Comparison of ENCODE assay signal across 18 mouse cellular contexts in the genomic region with DNA sequence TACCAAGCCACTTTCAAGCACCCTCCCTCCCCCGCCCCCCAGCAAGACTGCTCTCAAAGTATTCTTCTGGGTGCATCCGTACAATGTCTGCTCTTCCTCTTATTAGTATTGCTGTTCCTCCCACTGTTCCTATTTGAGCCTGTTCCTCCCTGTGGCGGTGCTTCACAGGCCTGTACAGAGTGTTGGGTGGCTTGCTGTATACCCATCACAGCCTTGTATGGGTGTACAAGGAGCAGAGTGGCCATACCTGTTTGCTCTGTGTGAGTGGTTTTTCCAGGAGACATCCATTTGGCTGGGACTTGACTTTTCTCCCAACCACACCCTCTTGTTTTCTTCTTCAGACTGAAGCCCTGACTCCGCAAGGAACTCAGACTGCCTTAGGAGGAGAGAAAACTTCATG.
DNase-seq lines count a peak whose midpoint lies in the region; ATAC-seq and TF ChIP-seq lines count a peak whose summit lies in the region.
"Had no signal": no experiment of that assay in that cellular context is flagged by ENCODE, and none has a peak within 500 bp of the region (broad histone marks: within the 10 kb centered on the region; RNA-seq: fewer than 3 reads in every experiment).

No protein-coding gene starts in this region.

- H3K27ac ChIP-seq in heart, embryonic 12.5 days (ENCODE audit: poor library complexity, severe bottlenecking) = no peak overlapping the region
- H3K27ac ChIP-seq in liver, embryonic 14.5 days = no peak overlapping the region
- no peak overlapping the region for H3K27ac ChIP-seq in stomach, embryonic 16.5 days (ENCODE audit: low read length)
- H3K27ac ChIP-seq: embryonic facial prominence, embryonic 12.5 days; heart, adult 2 months; intestine, embryonic 15.5 days; neural tube, embryonic 12.5 days had no signal

- TF ChIP-seq CTCF in liver, embryonic 14.5 days (IDR thresholded peaks at IDR 0.05; ENCODE audit: low read depth) = no peak

- TF ChIP-seq EP300 in liver, embryonic 14.5 days (IDR thresholded peaks at IDR 0.05; ENCODE audit: low read depth) = no peak

- H3K4me2 ChIP-seq in heart, embryonic 12.5 days = no peak overlapping the region
- peak overlapping the region; percentile 29; the same call in 1 of the 2 replicates for H3K4me2 ChIP-seq in liver, embryonic 14.5 days (ENCODE audit: low read depth)
- no peak overlapping the region for H3K4me2 ChIP-seq in stomach, embryonic 16.5 days (ENCODE audit: low read depth, low read length)
- H3K4me2 ChIP-seq: embryonic facial prominence, embryonic 12.5 days; intestine, embryonic 15.5 days; neural tube, embryonic 12.5 days had no signal

- DNase-seq in heart, postnatal 4 days = no peak
- no peak for DNase-seq in liver, embryonic 14.5 days (ENCODE audit: low read depth in 3 of 3, low spot score in 3 of 3)
- DNase-seq in Muller cell, postnatal 12 days (ENCODE audit: inconsistent ontology term) = no peak
- no peak for DNase-seq in retina, embryonic 14.5 days (ENCODE audit: low spot score)
- DNase-seq: adrenal gland, postnatal 10 days; cerebellum, adult 11-12 months; gastrocnemius, postnatal 10 days; heart, adult 2 months; heart, postnatal 14 days; kidney, postnatal 4 days; lung, adult 18-20 months had no signal

- 0 out of 2 replicates have a peak, but pooled peaks cover 6% of the 10 kb centered on the region for H3K9me3 ChIP-seq in heart, embryonic 12.5 days (replicated peaks)
- H3K9me3 ChIP-seq in megakaryocyte, embryonic 14.5 days = peaks cover 4% of the 10 kb centered on the region; the same call in 1 of the 2 replicates
- H3K9me3 ChIP-seq in liver, embryonic 14.5 days (ENCODE audit: control insufficient read depth, low read length) = no peaks in the 10 kb centered on the region
- H3K9me3 ChIP-seq in stomach, embryonic 16.5 days (replicated peaks; ENCODE audit: control insufficient read depth, low read length) = no peaks in the 10 kb centered on the region
- H3K9me3 ChIP-seq: embryonic facial prominence, embryonic 12.5 days; intestine, embryonic 15.5 days; neural tube, embryonic 12.5 days had no signal

- no peak overlapping the region for H3K4me3 ChIP-seq in heart, embryonic 12.5 days
- H3K4me3 ChIP-seq in megakaryocyte, embryonic 14.5 days (replicated peaks) = peak overlapping the region; percentile 53
- no peak overlapping the region for H3K4me3 ChIP-seq in liver, embryonic 14.5 days (ENCODE audit: insufficient read depth in 1 of 2, low read depth in 2 of 2, low read length in 2 of 2)
- H3K4me3 ChIP-seq in stomach, embryonic 16.5 days (replicated peaks; ENCODE audit: low read length) = no peak overlapping the region
- H3K4me3 ChIP-seq: embryonic facial prominence, embryonic 12.5 days; heart, adult 2 months; intestine, embryonic 15.5 days; neural tube, embryonic 12.5 days had no signal

- no peak for ATAC-seq in heart, embryonic 12.5 days (ENCODE audit: insufficient number of reproducible peaks, low FRiP score)
- no peak for ATAC-seq in megakaryocyte, adult 5-6 weeks (ENCODE audit: poor library complexity, severe bottlenecking)
- ATAC-seq in liver, embryonic 14.5 days (ENCODE audit: insufficient read depth) = no peak
- ATAC-seq in stomach, embryonic 16.5 days (ENCODE audit: insufficient read depth, low FRiP score) = peak; percentile 50; the same call in 1 of the 2 replicates
- ATAC-seq: intestine, embryonic 15.5 days had no signal

- 81% methylated on average over 4 of the region's 4 CpGs for WGBS in heart, embryonic 12.5 days
- 63% methylated on average over 4 of the region's 4 CpGs for WGBS in liver, embryonic 14.5 days (ENCODE audit: insufficient replicate concordance)
- whole genome bisulfite sequencing in stomach, embryonic 16.5 days = 79% methylated on average over 4 of the region's 4 CpGs

- peaks cover 21% of the 10 kb centered on the region for H3K4me1 ChIP-seq in heart, embryonic 12.5 days (replicated peaks)
- H3K4me1 ChIP-seq in megakaryocyte, embryonic 14.5 days = peaks cover 28% of the 10 kb centered on the region
- H3K4me1 ChIP-seq in liver, embryonic 14.5 days (replicated peaks; ENCODE audit: control insufficient read depth in 2 of 2, insufficient read depth in 2 of 2, low read length in 1 of 2) = peaks cover 13 to 32% of the 10 kb centered on the region in 2 experiments
- H3K4me1 ChIP-seq in stomach, embryonic 16.5 days (ENCODE audit: control insufficient read depth, insufficient read depth, low read length) = peaks cover 21% of the 10 kb centered on the region

- H3K27me3 ChIP-seq in heart, embryonic 12.5 days (replicated peaks) = no peaks in the 10 kb centered on the region
- peaks cover 31% of the 10 kb centered on the region for H3K27me3 ChIP-seq in megakaryocyte, embryonic 14.5 days (replicated peaks)
- no peaks in the 10 kb centered on the region; the same call in 1 of the 2 replicates for H3K27me3 ChIP-seq in liver, embryonic 14.5 days (ENCODE audit: control insufficient read depth, insufficient read depth, low read length)
- no peaks in the 10 kb centered on the region for H3K27me3 ChIP-seq in stomach, embryonic 16.5 days (ENCODE audit: control insufficient read depth, insufficient read depth, low read length)
- H3K27me3 ChIP-seq: embryonic facial prominence, embryonic 12.5 days; intestine, embryonic 15.5 days; neural tube, embryonic 12.5 days had no signal

- H3K9ac ChIP-seq in heart, embryonic 12.5 days = 0 out of 2 replicates have a peak overlapping the region, but pooled peaks have one; percentile 5
- H3K9ac ChIP-seq in liver, embryonic 14.5 days (replicated peaks) = no peak overlapping the region
- no peak overlapping the region for H3K9ac ChIP-seq in stomach, embryonic 16.5 days (ENCODE audit: low read length)
- H3K9ac ChIP-seq: embryonic facial prominence, embryonic 12.5 days; intestine, embryonic 15.5 days; neural tube, embryonic 12.5 days had no signal

- H3K36me3 ChIP-seq in heart, embryonic 12.5 days = no peaks in the 10 kb centered on the region
- no peaks in the 10 kb centered on the region for H3K36me3 ChIP-seq in megakaryocyte, embryonic 14.5 days (replicated peaks; ENCODE audit: low read length)
- no peaks in the 10 kb centered on the region for H3K36me3 ChIP-seq in liver, embryonic 14.5 days (replicated peaks; ENCODE audit: control insufficient read depth, insufficient read depth, low read depth)
- no peaks in the 10 kb centered on the region for H3K36me3 ChIP-seq in stomach, embryonic 16.5 days (ENCODE audit: control insufficient read depth, insufficient read depth, low read length)
- H3K36me3 ChIP-seq: embryonic facial prominence, embryonic 12.5 days; intestine, embryonic 15.5 days; neural tube, embryonic 12.5 days had no signal
